Mouse (Mus musculus): ENCODE results near the gene Slc10a2. TPM values are rescaled to one million over a fixed set of nuclear protein-coding genes. Genes with fewer than 3 reads are reported as not detected.
"Not testable (repeated sequence)": the region's sequence is repeated elsewhere in the genome, so short reads cannot be mapped to it uniquely, and the experiment has no call there.

The Slc10a2 gene
- polyA plus RNA-seq (2012; rRNA removed) = not detected in 2 replicates
- polyA plus RNA-seq (2014; fragmentation: Nextera tagmentation; extraction: Ambion mirVana) = not detected in 2 replicates

GRCm38 (mm10) chr8:5105186-5105585 is at the start of gene Slc10a2:
Gene Slc10a2, minus strand, starts transcription at chr8:5105351.
- H3K36me3 ChIP-seq (ENCODE audit: control insufficient read depth, insufficient read depth, low read length) = no peaks in the 10 kb centered on the region
- no peak within 1 kb of the TSS for H3K9ac ChIP-seq (ENCODE audit: low read depth, low read length, severe bottlenecking)
- no peaks in the 10 kb centered on the region for H3K4me1 ChIP-seq (ENCODE audit: control insufficient read depth, insufficient read depth, low read length)
- no peak within 1 kb of the TSS for H3K4me3 ChIP-seq (replicated peaks; ENCODE audit: low read length)
- H3K4me2 ChIP-seq (replicated peaks; ENCODE audit: low read depth, low read length, severe bottlenecking) = no peak within 1 kb of the TSS
- no peak for DNase-seq (ENCODE audit: low spot score)
- no peaks in the 10 kb centered on the region for H3K27me3 ChIP-seq (ENCODE audit: control insufficient read depth, insufficient read depth, low read length)
- TF ChIP-seq POLR2A (IDR thresholded peaks at IDR 0.05; ENCODE audit: borderline replicate concordance, extremely low read depth, insufficient read depth, insufficient read length) = no peak
- H3K27ac ChIP-seq (replicated peaks; ENCODE audit: low read depth, low read length) = no peak within 1 kb of the TSS
- ATAC-seq (ENCODE audit: low FRiP score, low read depth) = no peak
- WGBS = 26% methylated on average over 5 of the region's 5 CpGs
- no peaks in the 10 kb centered on the region for H3K9me3 ChIP-seq (ENCODE audit: control insufficient read depth, low read length)

GRCm38 (mm10) chr8:5129322-5129829 is 24.2 kb upstream of the Slc10a2 start:
- Histone ChIP-seq H3K4me3 (replicated peaks; ENCODE audit: low read length) (no peak overlapping the region), H3K4me2 (replicated peaks; ENCODE audit: low read depth, low read length, severe bottlenecking) (no peak overlapping the region), H3K9me3 (ENCODE audit: control insufficient read depth, low read length) (no peaks in the 10 kb centered on the region), H3K36me3 (ENCODE audit: control insufficient read depth, insufficient read depth, low read length) (no peaks in the 10 kb centered on the region), H3K9ac (ENCODE audit: low read depth, low read length, severe bottlenecking) (no peak overlapping the region), H3K4me1 (ENCODE audit: control insufficient read depth, insufficient read depth, low read length) (no peaks in the 10 kb centered on the region), H3K27me3 (ENCODE audit: control insufficient read depth, insufficient read depth, low read length) (no peaks in the 10 kb centered on the region), H3K27ac (replicated peaks; ENCODE audit: low read depth, low read length) (no peak overlapping the region)
- TF ChIP-seq POLR2A (IDR thresholded peaks at IDR 0.05; ENCODE audit: borderline replicate concordance, extremely low read depth, insufficient read depth, insufficient read length) = no peak
- ATAC-seq (ENCODE audit: low FRiP score, low read depth) (no peak), DNase-seq (ENCODE audit: low spot score) (no peak)
- 80% methylated on average over 2 of the region's 2 CpGs for WGBS

DNA sequence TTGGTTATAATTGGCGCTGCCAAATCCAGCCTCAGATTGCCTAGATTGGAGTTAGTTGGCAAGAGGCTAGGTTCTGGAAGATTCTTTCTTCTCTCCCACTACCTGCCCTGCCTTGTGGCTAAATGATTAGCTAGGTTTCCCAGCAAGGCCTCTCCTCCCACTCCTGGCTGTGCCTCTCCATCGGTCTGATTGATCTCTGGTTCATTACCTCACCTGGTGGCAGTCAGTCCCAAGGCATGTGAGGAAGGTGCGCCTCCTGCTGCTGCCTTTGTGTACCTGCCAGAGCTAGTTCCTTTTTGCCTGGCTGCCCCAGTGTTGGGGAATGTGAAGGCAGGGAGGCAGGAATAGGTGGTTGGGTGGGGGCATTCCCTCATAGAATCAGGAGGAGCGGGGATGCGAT is 1.7 kb upstream of the Slc10a2 start:
- DNase-seq (ENCODE audit: low spot score) (no peak), ATAC-seq (ENCODE audit: low FRiP score, low read depth) (no peak)
- Histone ChIP-seq H3K27me3 (ENCODE audit: control insufficient read depth, insufficient read depth, low read length) (no peaks in the 10 kb centered on the region), H3K4me1 (ENCODE audit: control insufficient read depth, insufficient read depth, low read length) (no peaks in the 10 kb centered on the region), H3K9ac (ENCODE audit: low read depth, low read length, severe bottlenecking) (no peak overlapping the region), H3K4me3 (replicated peaks; ENCODE audit: low read length) (no peak overlapping the region), H3K4me2 (replicated peaks; ENCODE audit: low read depth, low read length, severe bottlenecking) (no peak overlapping the region), H3K27ac (replicated peaks; ENCODE audit: low read depth, low read length) (no peak overlapping the region), H3K9me3 (ENCODE audit: control insufficient read depth, low read length) (no peaks in the 10 kb centered on the region), H3K36me3 (ENCODE audit: control insufficient read depth, insufficient read depth, low read length) (no peaks in the 10 kb centered on the region)
- 64% methylated on average over 5 of the region's 5 CpGs for WGBS
- TF ChIP-seq POLR2A (IDR thresholded peaks at IDR 0.05; ENCODE audit: borderline replicate concordance, extremely low read depth, insufficient read depth, insufficient read length) = no peak

DNA sequence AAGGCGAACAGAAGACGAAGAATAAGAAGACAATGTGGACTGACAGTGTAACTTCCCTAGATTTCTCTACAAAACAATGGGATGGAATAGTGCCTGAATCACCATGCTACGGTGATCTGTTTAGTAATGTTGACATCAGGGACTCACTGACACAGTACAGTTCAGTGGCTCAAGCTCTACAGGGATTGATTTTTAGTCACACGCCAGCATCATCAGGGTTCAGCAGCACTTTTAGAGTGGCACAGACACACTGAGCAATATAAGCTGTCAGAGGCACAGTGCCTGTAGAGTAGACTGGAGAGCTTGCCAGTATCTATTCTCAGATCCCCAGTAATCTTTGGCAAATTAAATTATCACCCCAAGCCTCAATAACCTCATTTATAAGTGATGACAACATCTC is 9.8 kb downstream of the Slc10a2 start:
- ATAC-seq (ENCODE audit: low FRiP score, low read depth) (no peak), DNase-seq (ENCODE audit: low spot score) (no peak)
- Histone ChIP-seq H3K9ac (ENCODE audit: low read depth, low read length, severe bottlenecking) (no peak overlapping the region), H3K4me3 (replicated peaks; ENCODE audit: low read length) (no peak overlapping the region), H3K4me1 (ENCODE audit: control insufficient read depth, insufficient read depth, low read length) (no peaks in the 10 kb centered on the region), H3K4me2 (replicated peaks; ENCODE audit: low read depth, low read length, severe bottlenecking) (no peak overlapping the region), H3K9me3 (ENCODE audit: control insufficient read depth, low read length) (no peaks in the 10 kb centered on the region), H3K27me3 (ENCODE audit: control insufficient read depth, insufficient read depth, low read length) (no peaks in the 10 kb centered on the region), H3K36me3 (ENCODE audit: control insufficient read depth, insufficient read depth, low read length) (no peaks in the 10 kb centered on the region), H3K27ac (replicated peaks; ENCODE audit: low read depth, low read length) (no peak overlapping the region)
- 88% methylated on average over 4 of the region's 4 CpGs for WGBS
- TF ChIP-seq POLR2A (IDR thresholded peaks at IDR 0.05; ENCODE audit: borderline replicate concordance, extremely low read depth, insufficient read depth, insufficient read length) = no peak

DNA sequence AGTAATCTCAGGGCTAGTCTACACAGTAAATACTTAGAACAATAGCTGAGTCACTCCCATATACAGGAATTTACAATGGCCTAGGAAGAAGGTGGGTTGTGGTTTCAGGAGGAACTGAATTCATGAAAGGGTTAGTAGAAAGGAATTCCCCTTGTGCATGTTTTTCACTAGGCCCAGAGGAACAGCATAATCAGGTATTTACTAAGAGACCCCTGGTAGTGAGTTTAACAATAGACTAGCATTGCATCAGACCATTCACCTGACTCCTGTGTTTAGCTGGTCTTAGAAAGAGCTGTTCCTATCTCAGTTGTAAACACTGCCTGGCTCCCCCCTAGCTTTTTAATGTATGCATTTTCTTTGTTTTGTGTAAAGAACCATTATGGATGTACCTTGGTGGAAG is 11.2 kb downstream of the Slc10a2 start:
- DNase-seq (ENCODE audit: low spot score); H3K27ac ChIP-seq (replicated peaks; ENCODE audit: low read depth, low read length); ATAC-seq (ENCODE audit: low FRiP score, low read depth); H3K9ac ChIP-seq (ENCODE audit: low read depth, low read length, severe bottlenecking); H3K27me3 ChIP-seq (ENCODE audit: control insufficient read depth, insufficient read depth, low read length); H3K4me1 ChIP-seq (ENCODE audit: control insufficient read depth, insufficient read depth, low read length); H3K36me3 ChIP-seq (ENCODE audit: control insufficient read depth, insufficient read depth, low read length); H3K4me3 ChIP-seq (replicated peaks; ENCODE audit: low read length); H3K9me3 ChIP-seq (ENCODE audit: control insufficient read depth, low read length); H3K4me2 ChIP-seq (replicated peaks; ENCODE audit: low read depth, low read length, severe bottlenecking): not testable (repeated sequence)
